Mouse (Mus musculus) ES-Bruce4 (cell line): Measurements from ENCODE around the gene Map3k11.

Experiments used
- CTCF ChIP-seq: IDR thresholded peaks from one replicate; pipeline ENCODE4 v1.8.1; 2011; ENCODE audit warnings: low read depth, low read length
- EP300 ChIP-seq: IDR thresholded peaks from 2 replicates; pipeline ENCODE4 v1.6.1; 2011; ENCODE audit warnings: low read depth, low read length; ENCODE audit not compliant: insufficient read depth
- POLR2A ChIP-seq: IDR thresholded peaks from one replicate; pipeline ENCODE4 v1.8.1; 2011; ENCODE audit warnings: low read length; ENCODE audit not compliant: insufficient read depth

DNA sequence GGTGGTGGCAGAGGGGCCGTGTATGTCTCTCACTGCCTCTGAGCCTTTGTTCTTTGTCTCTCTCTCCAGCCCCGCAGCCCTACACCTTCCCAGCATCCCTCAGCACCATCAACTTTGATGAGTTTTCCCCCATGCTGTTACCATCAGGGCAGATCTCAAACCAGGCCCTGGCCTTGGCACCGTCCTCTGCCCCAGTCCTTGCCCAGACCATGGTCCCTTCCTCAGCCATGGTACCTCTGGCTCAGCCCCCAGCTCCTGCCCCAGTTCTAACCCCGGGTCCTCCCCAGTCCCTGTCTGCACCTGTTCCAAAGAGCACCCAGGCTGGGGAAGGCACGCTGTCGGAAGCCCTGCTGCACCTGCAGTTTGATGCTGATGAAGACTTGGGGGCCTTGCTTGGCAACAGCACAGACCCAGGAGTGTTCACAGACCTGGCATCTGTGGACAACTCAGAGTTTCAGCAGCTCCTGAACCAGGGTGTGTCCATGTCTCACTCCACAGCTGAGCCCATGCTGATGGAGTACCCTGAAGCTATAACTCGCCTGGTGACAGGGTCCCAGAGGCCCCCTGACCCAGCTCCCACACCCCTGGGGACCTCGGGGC, 41.7 kb upstream of the Map3k11 start:
- TF ChIP-seq CTCF: no peak
- no peak for TF ChIP-seq POLR2A
- TF ChIP-seq EP300: no peak
